Mouse (Mus musculus) bone marrow, adult 2 months (tissue): ENCODE data around the gene Plk5. TPM values are rescaled to one million over a fixed set of nuclear protein-coding genes. Genes with fewer than 3 reads are reported as not detected.

Experiments
- H3K27ac ChIP-seq: fragments of 200-500 bp; 2 replicates; pipeline ENCODE4 v1.5.1; 2012; ENCODE audit warnings: low read depth, mild to moderate bottlenecking, control low read depth, inconsistent platforms, low read length; ENCODE audit not compliant: control insufficient read depth, poor library complexity, insufficient read depth
- H3K4me1 ChIP-seq: fragments of 200-500 bp; 2 replicates; pipeline ENCODE4 v1.6.1; 2011; ENCODE audit warnings: low read length; ENCODE audit not compliant: control insufficient read depth, insufficient read depth
- H3K4me3 ChIP-seq: fragments of 200-500 bp; replicated peaks from 2 replicates; pipeline ENCODE3; 2011; ENCODE audit warnings: mild to moderate bottlenecking, low read depth, low read length, control low read depth; ENCODE audit not compliant: control insufficient read depth
- CTCF ChIP-seq: fragments of 200-500 bp; IDR thresholded peaks from 2 replicates; pipeline ENCODE4 v1.5.1; 2011; ENCODE audit warnings: low read length, control low read depth; ENCODE audit not compliant: control insufficient read depth, insufficient read depth
- POLR2A ChIP-seq: fragments of 200-500 bp; IDR thresholded peaks from 2 replicates; pipeline ENCODE4 v1.6.1; 2011; ENCODE audit warnings: low read depth, mild to moderate bottlenecking, control low read depth, low read length, borderline replicate concordance; ENCODE audit not compliant: control insufficient read depth
- WGBS: fragments of 180-500 bp; shearing (Covaris S2); methylation state at CpG from one replicate; pipeline ENCODE4 v1.1.7; 2018; 5-methylcytosine and 5-hydroxymethylcytosine counted together
- polyA plus RNA-seq: library from polyadenylated mRNA; stranded (reverse); fragments of >200 nt; gene quantifications from 2 replicates; pipeline ENCODE4 v1.2.4, GENCODE M21; 2011; ENCODE audit warnings: low replicate concordance; ENCODE audit not compliant: missing spikeins, insufficient read depth, insufficient read length

Gene Plk5
- polyA plus RNA-seq, 1 experiment = 2.2 TPM

- peak within 1 kb of the TSS; percentile 51 for H3K4me3 ChIP-seq
- TF ChIP-seq POLR2A = no peak
- TF ChIP-seq CTCF = no peak
- no peaks in the 10 kb centered on the region; the same call in none of the 2 replicates for H3K4me1 ChIP-seq
- WGBS = 8% methylated on average over 36 of the region's 36 CpGs
- H3K27ac ChIP-seq = peak within 1 kb of the TSS; percentile 24; the same call in 1 of the 2 replicates
These were observed 26.8 kb upstream of the Plk5 start, which contains the start of the genes Pcsk4 and Reep6 for GRCm38 (mm10) chr10:80329273-80330081. Gene Pcsk4 (minus strand): TSS chr10:80329498. Gene Reep6 (plus strand): TSS chr10:80329953.

GRCm38 (mm10) chr10:80330084-80330483 is 26.2 kb upstream of the Plk5 start:
- Histone ChIP-seq H3K27ac (peak overlapping the region; percentile 24; the same call in 1 of the 2 replicates), H3K4me3 (peak overlapping the region; percentile 51), H3K4me1 (no peaks in the 10 kb centered on the region; the same call in none of the 2 replicates)
- 1% methylated on average over 41 of the region's 41 CpGs for WGBS
- TF ChIP-seq POLR2A (peak; percentile 43; the same call in 1 of the 2 replicates), CTCF (no peak)

- H3K4me3 ChIP-seq = no peak overlapping the region
- H3K4me1 ChIP-seq = no peaks in the 10 kb centered on the region; the same call in none of the 2 replicates
- WGBS = 76% methylated on average over 2 of the region's 2 CpGs
- TF ChIP-seq CTCF (no peak), POLR2A (no peak)
- H3K27ac ChIP-seq = 0 out of 2 replicates have a peak overlapping the region, but pooled peaks have one; percentile 4
These were observed 25.4 kb upstream of the Plk5 start for GRCm38 (mm10) chr10:80330888-80331287.

- peak overlapping the region; percentile 67 for H3K27ac ChIP-seq
- H3K4me3 ChIP-seq = no peak overlapping the region
- WGBS = 49% methylated on average over 10 of the region's 10 CpGs
- no peak for TF ChIP-seq CTCF
- no peak for TF ChIP-seq POLR2A
- H3K4me1 ChIP-seq = no peaks in the 10 kb centered on the region; the same call in none of the 2 replicates
These were observed 24.4 kb upstream of the Plk5 start for GRCm38 (mm10) chr10:80331636-80332524.

GRCm38 (mm10) chr10:80332525-80332989 is 23.7 kb upstream of the Plk5 start:
- no peak overlapping the region for H3K4me3 ChIP-seq
- peak overlapping the region; percentile 49 for H3K27ac ChIP-seq
- TF ChIP-seq CTCF (no peak), POLR2A (no peak)
- H3K4me1 ChIP-seq = no peaks in the 10 kb centered on the region; the same call in none of the 2 replicates
- 73% methylated on average over 5 of the region's 5 CpGs for WGBS

- H3K27ac ChIP-seq = no peak overlapping the region
- no peak overlapping the region for H3K4me3 ChIP-seq
- TF ChIP-seq CTCF (no peak), POLR2A (no peak)
- peaks cover 3% of the 10 kb centered on the region for H3K4me1 ChIP-seq
- 59% methylated on average over 12 of the region's 12 CpGs for WGBS
These were observed 20.0 kb upstream of the Plk5 start for GRCm38 (mm10) chr10:80336263-80336662.

- WGBS = 15% methylated on average over 19 of the region's 19 CpGs
- H3K4me1 ChIP-seq = peaks cover 6% of the 10 kb centered on the region; the same call in 1 of the 2 replicates
- H3K4me3 ChIP-seq = no peak overlapping the region
- no peak overlapping the region for H3K27ac ChIP-seq
- TF ChIP-seq POLR2A (no peak), CTCF (peak; percentile 92)
These were observed 16.1 kb upstream of the Plk5 start for GRCm38 (mm10) chr10:80339941-80340750.
